In genomic region chr3:29448829-29449406, GRCm38 (mm10) we compare ENCODE assay signal across 20 mouse cellular contexts.
DNase-seq lines count a peak whose midpoint lies in the region; ATAC-seq lines count a peak whose summit lies in the region.
"Had no signal": no experiment of that assay in that cellular context is flagged by ENCODE, and none has a peak within 500 bp of the region (broad histone marks: within the 10 kb centered on the region; RNA-seq: fewer than 3 reads in every experiment).

No protein-coding gene starts in this region.

- H3K4me3 ChIP-seq in hindbrain, embryonic 16.5 days (ENCODE audit: low read length) = no peak overlapping the region
- H3K4me3 ChIP-seq in hindbrain, embryonic 13.5 days = no peak overlapping the region
- no peak overlapping the region for H3K4me3 ChIP-seq in embryonic facial prominence, embryonic 11.5 days (ENCODE audit: low read depth, low read length)
- no peak overlapping the region for H3K4me3 ChIP-seq in midbrain, embryonic 16.5 days (ENCODE audit: low read depth, low read length)
- H3K4me3 ChIP-seq: embryonic facial prominence, embryonic 13.5 days; gastrocnemius, adult 2 months; hindbrain, embryonic 10.5 days; liver, embryonic 15.5 days; myocyte; neural tube, embryonic 15.5 days had no signal

- DNase-seq in adrenal gland, postnatal 36 days = peak; percentile 44 to 54
- peak; percentile 3 for DNase-seq in embryonic facial prominence, embryonic 11.5 days (ENCODE audit: low spot score)
- no peak for DNase-seq in right cerebral cortex, adult 18-20 months
- DNase-seq in cerebellum, adult 11-12 months = no peak
- DNase-seq: gastrocnemius, adult 2 months; kidney, adult 9 months; kidney, postnatal 36 days; thymus, adult 18-20 months had no signal

- peak; percentile 17; the same call in 1 of the 2 replicates for ATAC-seq in hindbrain, embryonic 16.5 days
- no peak for ATAC-seq in hindbrain, embryonic 13.5 days (ENCODE audit: low FRiP score)
- peak; percentile 52; the same call in 1 of the 2 replicates for ATAC-seq in embryonic facial prominence, embryonic 11.5 days (replicated peaks; ENCODE audit: insufficient number of reproducible peaks, low FRiP score, low TSS enrichment, low read depth)
- ATAC-seq in midbrain, embryonic 16.5 days = peak; percentile 52
- ATAC-seq: activated CD4-positive, CD25-positive, alpha-beta regulatory T cell, adult 4 months; inflammation-experienced regulatory T-cells, adult 6 months; lung, postnatal 0 days; Patski had no signal

- no peaks in the 10 kb centered on the region for H3K9me3 ChIP-seq in hindbrain, embryonic 16.5 days (ENCODE audit: control insufficient read depth, low read length)
- H3K9me3 ChIP-seq in hindbrain, embryonic 13.5 days = no peaks in the 10 kb centered on the region
- no peaks in the 10 kb centered on the region for H3K9me3 ChIP-seq in embryonic facial prominence, embryonic 11.5 days (replicated peaks; ENCODE audit: control insufficient read depth, low read length)
- H3K9me3 ChIP-seq in midbrain, embryonic 16.5 days (replicated peaks; ENCODE audit: control insufficient read depth, low read length, poor library complexity, severe bottlenecking) = no peaks in the 10 kb centered on the region
- H3K9me3 ChIP-seq: embryonic facial prominence, embryonic 13.5 days; hindbrain, embryonic 10.5 days; liver, embryonic 15.5 days; neural tube, embryonic 15.5 days had no signal

- H3K9ac ChIP-seq in hindbrain, embryonic 16.5 days (ENCODE audit: low read depth, low read length) = no peak overlapping the region
- no peak overlapping the region for H3K9ac ChIP-seq in hindbrain, embryonic 13.5 days
- no peak overlapping the region for H3K9ac ChIP-seq in embryonic facial prominence, embryonic 11.5 days (replicated peaks; ENCODE audit: low read length)
- H3K9ac ChIP-seq in midbrain, embryonic 16.5 days (ENCODE audit: low read depth, low read length) = no peak overlapping the region
- H3K9ac ChIP-seq: embryonic facial prominence, embryonic 13.5 days; liver, embryonic 15.5 days; neural tube, embryonic 15.5 days had no signal

- H3K36me3 ChIP-seq in hindbrain, embryonic 16.5 days (ENCODE audit: control insufficient read depth, insufficient read depth, low read length) = no peaks in the 10 kb centered on the region
- H3K36me3 ChIP-seq in hindbrain, embryonic 13.5 days = no peaks in the 10 kb centered on the region
- H3K36me3 ChIP-seq in embryonic facial prominence, embryonic 11.5 days (replicated peaks; ENCODE audit: control insufficient read depth, insufficient read depth, low read depth, low read length) = no peaks in the 10 kb centered on the region
- no peaks in the 10 kb centered on the region for H3K36me3 ChIP-seq in midbrain, embryonic 16.5 days (ENCODE audit: control insufficient read depth, insufficient read depth, low read length)
- H3K36me3 ChIP-seq: embryonic facial prominence, embryonic 13.5 days; hindbrain, embryonic 10.5 days; liver, embryonic 15.5 days; neural tube, embryonic 15.5 days had no signal

- H3K4me1 ChIP-seq in hindbrain, embryonic 16.5 days (ENCODE audit: control insufficient read depth, insufficient read depth, low read depth, low read length) = no peaks in the 10 kb centered on the region; the same call in 1 of the 2 replicates
- peaks cover 6% of the 10 kb centered on the region; the same call in 1 of the 2 replicates for H3K4me1 ChIP-seq in hindbrain, embryonic 13.5 days (replicated peaks)
- no peaks in the 10 kb centered on the region for H3K4me1 ChIP-seq in embryonic facial prominence, embryonic 11.5 days (ENCODE audit: control insufficient read depth, insufficient read depth, low read length)
- peaks cover 9% of the 10 kb centered on the region; the same call in 1 of the 2 replicates for H3K4me1 ChIP-seq in midbrain, embryonic 16.5 days (ENCODE audit: control insufficient read depth, insufficient read depth, low read length)
- H3K4me1 ChIP-seq: embryonic facial prominence, embryonic 13.5 days; liver, embryonic 15.5 days had no signal

- no peak overlapping the region for H3K27ac ChIP-seq in hindbrain, embryonic 16.5 days (ENCODE audit: low read depth, low read length)
- H3K27ac ChIP-seq in hindbrain, embryonic 13.5 days = no peak overlapping the region
- no peak overlapping the region for H3K27ac ChIP-seq in embryonic facial prominence, embryonic 11.5 days (replicated peaks; ENCODE audit: low read depth, low read length)
- H3K27ac ChIP-seq in midbrain, embryonic 16.5 days (ENCODE audit: low read length) = no peak overlapping the region
- H3K27ac ChIP-seq: embryonic facial prominence, embryonic 13.5 days; gastrocnemius, adult 2 months; hindbrain, embryonic 10.5 days; liver, embryonic 15.5 days; neural tube, embryonic 15.5 days had no signal

- no peak overlapping the region for H3K4me2 ChIP-seq in hindbrain, embryonic 16.5 days (ENCODE audit: low read length)
- H3K4me2 ChIP-seq in hindbrain, embryonic 13.5 days = no peak overlapping the region
- H3K4me2 ChIP-seq in embryonic facial prominence, embryonic 11.5 days (ENCODE audit: low read depth, low read length) = no peak overlapping the region
- no peak overlapping the region for H3K4me2 ChIP-seq in midbrain, embryonic 16.5 days (ENCODE audit: low read length)
- H3K4me2 ChIP-seq: embryonic facial prominence, embryonic 13.5 days; liver, embryonic 15.5 days; neural tube, embryonic 15.5 days had no signal

- 45% methylated on average over 5 of the region's 5 CpGs for whole genome bisulfite sequencing in hindbrain, embryonic 16.5 days
- 47% methylated on average over 5 of the region's 5 CpGs for WGBS in hindbrain, embryonic 13.5 days
- WGBS in embryonic facial prominence, embryonic 11.5 days = 64% methylated on average over 5 of the region's 5 CpGs
- WGBS in midbrain, embryonic 16.5 days = 36% methylated on average over 5 of the region's 5 CpGs

- H3K27me3 ChIP-seq in hindbrain, embryonic 16.5 days (replicated peaks; ENCODE audit: control insufficient read depth, insufficient read depth, low read length) = no peaks in the 10 kb centered on the region
- no peaks in the 10 kb centered on the region for H3K27me3 ChIP-seq in hindbrain, embryonic 13.5 days
- no peaks in the 10 kb centered on the region for H3K27me3 ChIP-seq in embryonic facial prominence, embryonic 11.5 days (ENCODE audit: control insufficient read depth, insufficient read depth, low read length)
- no peaks in the 10 kb centered on the region for H3K27me3 ChIP-seq in midbrain, embryonic 16.5 days (ENCODE audit: control insufficient read depth, insufficient read depth, low read depth, low read length)
- H3K27me3 ChIP-seq: embryonic facial prominence, embryonic 13.5 days; liver, embryonic 15.5 days; neural tube, embryonic 15.5 days had no signal

Comparison
In these comparisons a context has a peak if more than half of its experiments do, and no peak if none do; other contexts are left out.
1. DNase-seq: peak in adrenal gland, postnatal 36 days (2 of 2) and embryonic facial prominence, embryonic 11.5 days (single experiment); none in right cerebral cortex, adult 18-20 months (single experiment) and cerebellum, adult 11-12 months (single experiment).